Mouse (Mus musculus) heart, embryonic 14.5 days (tissue): ENCODE measurements around the gene Coq9. TPM values are rescaled to one million over a fixed set of nuclear protein-coding genes. Genes with fewer than 3 reads are reported as not detected.
"Not testable (repeated sequence)": the region's sequence is repeated elsewhere in the genome, so short reads cannot be mapped to it uniquely, and the experiment has no call there.

Experiments used
- ATAC-seq: fragments of 200-750 bp; cut with Nextera tagmentation; 2 replicates; pipeline ENCODE4 v1.8.0; 2017; ENCODE audit warnings: low read depth, moderate TSS enrichment; ENCODE audit not compliant: insufficient number of reproducible peaks, insufficient read depth, low FRiP score
- H3K27ac ChIP-seq, 2 experiments: fragments of 200-500 bp in 1 of 2; fragments of 300-500 bp in 1 of 2; sonication (generic) in 1 of 2; replicated peaks in 1 of 2; 2 replicates each; pipeline ENCODE4 v1.5.1; 2012 to 2014; ENCODE audit warnings: low read depth in 2 of 2, low read length in 2 of 2, control low read depth in 1 of 2, mild to moderate bottlenecking in 1 of 2, mixed read lengths in 1 of 2; ENCODE audit not compliant: control insufficient read depth in 1 of 2, insufficient read depth in 1 of 2
- H3K27me3 ChIP-seq: fragments of 300-500 bp; sonication (generic); 2 replicates; pipeline ENCODE4 v1.6.1; 2014; ENCODE audit warnings: mild to moderate bottlenecking, low read length, control low read depth; ENCODE audit not compliant: control insufficient read depth, insufficient read depth
- H3K36me3 ChIP-seq: fragments of 300-500 bp; sonication (generic); 2 replicates; pipeline ENCODE4 v1.6.1; 2014; ENCODE audit warnings: mild to moderate bottlenecking, control low read depth, low read length, mixed read lengths; ENCODE audit not compliant: control insufficient read depth, insufficient read depth
- H3K4me1 ChIP-seq, 2 experiments: fragments of 200-500 bp in 1 of 2; fragments of 300-500 bp in 1 of 2; sonication (generic) in 1 of 2; 2 replicates each; pipeline ENCODE4 v1.6.1; 2012 to 2014; ENCODE audit warnings: low read length in 2 of 2, control low read depth in 1 of 2, mixed read lengths in 1 of 2; ENCODE audit not compliant: control insufficient read depth in 2 of 2, insufficient read depth in 2 of 2
- H3K4me2 ChIP-seq: fragments of 300-500 bp; sonication (generic); 2 replicates; pipeline ENCODE4 v1.6.1; 2014; ENCODE audit warnings: mild to moderate bottlenecking, low read length
- H3K4me3 ChIP-seq, 2 experiments: fragments of 200-500 bp in 1 of 2; fragments of 300-500 bp in 1 of 2; sonication (generic) in 1 of 2; 2 replicates each; pipeline ENCODE4 v1.5.1; 2012 to 2014; ENCODE audit warnings: low read length in 2 of 2, mild to moderate bottlenecking in 2 of 2, control low read depth in 1 of 2, low read depth in 1 of 2, moderate library complexity in 1 of 2; ENCODE audit not compliant: control insufficient read depth in 1 of 2, insufficient read depth in 1 of 2
- H3K9ac ChIP-seq: fragments of 300-500 bp; sonication (generic); 2 replicates; pipeline ENCODE4 v1.6.1; 2014; ENCODE audit warnings: mild to moderate bottlenecking, low read length
- H3K9me3 ChIP-seq: fragments of 300-500 bp; sonication (generic); 2 replicates; pipeline ENCODE4 v1.6.1; 2016; ENCODE audit warnings: low read length, control low read depth; ENCODE audit not compliant: control insufficient read depth
- WGBS: fragments of 180-500 bp; shearing (Covaris S2); extraction: QIAGEN DNeasy Blood & Tissue Kit; methylation state at CpG from one replicate; pipeline ENCODE4 v1.1.7; 2014; 5-methylcytosine and 5-hydroxymethylcytosine counted together
- polyA plus RNA-seq: library from polyadenylated mRNA; unstranded; fragments of >200 nt; fragmentation: Nextera tagmentation; extraction: Ambion mirVana; gene quantifications from 2 replicates; pipeline ENCODE4 v1.2.1, GENCODE M21; 2014

Gene Coq9
- polyA plus RNA-seq, 1 experiment from 2014 or later = 181 TPM

DNA sequence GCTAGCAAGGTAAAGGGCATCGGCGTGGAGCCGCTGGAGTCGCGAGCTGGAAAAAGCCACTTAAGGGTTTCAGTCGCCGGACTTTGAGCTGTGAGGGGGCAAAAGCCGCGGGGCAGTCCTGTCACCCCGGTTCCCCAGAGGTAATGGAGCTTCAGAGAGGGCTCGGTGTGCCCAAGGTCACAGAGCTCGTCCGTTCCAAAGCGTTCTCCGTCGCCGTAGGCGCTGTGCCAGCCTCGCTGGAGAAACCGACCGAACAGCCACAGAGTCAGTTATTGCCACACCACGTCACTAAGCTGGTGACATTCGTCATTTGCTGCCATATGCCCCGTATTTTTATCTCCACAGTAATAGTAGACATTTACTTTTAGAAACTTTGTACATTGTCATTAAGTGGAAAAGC, 479 bp downstream of the Coq9 start:
- Histone ChIP-seq H3K4me2 (peak overlapping the region; percentile 91), H3K9ac (peak overlapping the region; percentile 99), H3K9me3 (no peaks in the 10 kb centered on the region), H3K36me3 (peaks cover 14% of the 10 kb centered on the region), H3K27ac (peak overlapping the region; percentile 95 to 99), H3K27me3 (no peaks in the 10 kb centered on the region), H3K4me1 (peaks cover 5 to 11% of the 10 kb centered on the region in 2 experiments), H3K4me3 (peak overlapping the region; percentile 90 to 98)
- under 1% methylated on average over 24 of the region's 24 CpGs for WGBS
- ATAC-seq = peak; percentile 58

DNA sequence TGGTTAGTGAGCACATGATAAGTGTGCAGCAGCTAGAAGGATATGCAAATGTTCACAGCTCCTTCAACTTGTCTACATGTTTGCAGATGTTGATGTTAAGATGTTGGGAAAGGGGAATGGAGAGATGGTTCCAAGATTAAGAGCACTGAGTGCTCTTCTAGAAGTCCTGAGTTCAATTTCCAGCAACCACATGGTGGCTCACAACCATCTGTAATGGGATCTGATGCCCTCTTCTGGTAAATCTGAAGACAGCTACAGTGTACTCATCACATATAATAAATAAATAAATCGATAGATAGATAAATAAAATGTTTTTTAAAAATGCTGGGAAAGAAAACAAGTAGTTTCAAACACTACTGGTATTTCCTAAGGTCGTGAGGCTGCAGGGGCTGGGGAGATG, 3.1 kb downstream of the Coq9 start:
- Histone ChIP-seq H3K4me3 (no peak overlapping the region), H3K36me3 (peaks cover 40% of the 10 kb centered on the region), H3K27ac (no peak overlapping the region), H3K9me3 (no peaks in the 10 kb centered on the region), H3K4me2 (no peak overlapping the region), H3K4me1 (peaks cover 5 to 11% of the 10 kb centered on the region in 2 experiments), H3K9ac (no peak overlapping the region), H3K27me3 (no peaks in the 10 kb centered on the region)
- WGBS = 49% methylated on average over 2 of the region's 2 CpGs
- no peak for ATAC-seq

DNA sequence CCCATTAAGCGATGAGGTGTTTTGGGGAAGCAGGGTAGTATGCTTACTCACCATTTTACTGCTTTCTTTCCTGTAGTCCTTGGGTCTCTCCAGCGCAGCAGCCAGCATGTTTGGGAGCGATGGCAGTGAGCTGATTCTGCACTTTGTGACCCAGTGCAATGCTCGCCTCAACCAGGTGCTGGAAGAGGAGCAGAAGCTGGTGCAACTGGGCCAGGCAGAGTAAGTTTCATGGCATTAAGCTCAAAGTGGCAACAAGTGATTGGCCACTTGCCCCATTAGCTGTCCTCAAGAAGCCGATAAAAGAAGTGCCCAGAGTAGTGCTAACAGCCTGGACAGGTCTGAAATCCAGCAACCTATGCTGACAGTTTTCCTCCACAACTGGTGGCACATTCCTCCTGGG, 11.9 kb downstream of the Coq9 start:
- Histone ChIP-seq H3K27ac (no peak overlapping the region), H3K4me3 (no peak overlapping the region), H3K9ac (no peak overlapping the region), H3K9me3 (no peaks in the 10 kb centered on the region), H3K27me3 (no peaks in the 10 kb centered on the region), H3K4me2 (no peak overlapping the region), H3K4me1 (no peaks in the 10 kb centered on the region), H3K36me3 (peaks cover 100% of the 10 kb centered on the region)
- WGBS = 89% methylated on average over 5 of the region's 5 CpGs
- ATAC-seq = no peak

DNA sequence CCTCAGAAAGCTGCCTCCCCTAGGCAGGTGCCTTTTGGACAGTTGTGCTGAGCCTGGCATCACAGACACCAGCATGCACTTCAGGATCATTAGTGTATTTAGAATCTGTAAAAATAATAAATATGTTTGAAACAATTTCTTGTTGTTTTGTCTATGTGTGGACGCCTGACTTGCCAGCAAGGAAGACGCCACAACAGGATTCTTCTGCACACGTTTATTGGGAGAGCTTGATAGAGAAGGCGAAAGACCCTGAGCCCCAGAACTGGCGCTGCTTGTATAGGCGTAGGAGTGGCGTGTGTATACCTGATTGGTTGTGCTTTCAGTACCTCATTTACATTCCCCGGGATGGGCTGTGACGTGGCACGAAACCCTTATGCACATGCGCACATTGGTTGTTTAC, 16.6 kb downstream of the Coq9 start:
- peaks cover 75% of the 10 kb centered on the region for H3K36me3 ChIP-seq
- not testable (repeated sequence) for H3K4me3 ChIP-seq
- WGBS = 89% methylated on average over 11 of the region's 11 CpGs

DNA sequence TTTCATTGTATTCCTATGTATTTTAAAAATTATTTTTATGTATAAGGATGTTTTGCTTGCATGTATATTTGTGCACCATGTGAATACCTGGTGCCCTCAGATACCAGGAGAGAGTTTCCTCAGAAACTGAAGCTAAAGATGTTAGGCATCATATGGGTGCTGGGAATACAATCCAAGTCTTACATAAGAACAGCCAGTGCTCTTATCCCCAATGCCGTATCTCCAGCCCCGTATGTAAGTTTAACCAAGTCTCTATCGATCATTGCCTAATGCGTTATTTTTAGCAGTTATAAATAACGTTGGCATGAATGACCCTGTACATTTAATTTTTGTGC, 18.9 kb downstream of the Coq9 start:
- H3K9me3 ChIP-seq = no peaks in the 10 kb centered on the region
- peak overlapping the region; percentile 98 for H3K9ac ChIP-seq
- peaks cover 0 to 9% of the 10 kb centered on the region in 2 experiments; a peak in 1 of 4 replicates for H3K4me1 ChIP-seq
- ATAC-seq = no peak
- peak overlapping the region in 1 of 2 experiments; percentile 99; a peak in 2 of 4 replicates for H3K4me3 ChIP-seq
- H3K4me2 ChIP-seq = peak overlapping the region; percentile 92
- 29% methylated on average over 5 of the region's 5 CpGs for WGBS
- no peak overlapping the region for H3K27ac ChIP-seq
- H3K36me3 ChIP-seq = peaks cover 73% of the 10 kb centered on the region
- no peaks in the 10 kb centered on the region for H3K27me3 ChIP-seq

More for the DNA sequence above, 16.6 kb downstream of the Coq9 start:
- not testable (repeated sequence) for H3K9ac ChIP-seq, H3K27me3 ChIP-seq, H3K4me1 ChIP-seq, H3K9me3 ChIP-seq, H3K4me2 ChIP-seq, H3K27ac ChIP-seq, ATAC-seq

DNA sequence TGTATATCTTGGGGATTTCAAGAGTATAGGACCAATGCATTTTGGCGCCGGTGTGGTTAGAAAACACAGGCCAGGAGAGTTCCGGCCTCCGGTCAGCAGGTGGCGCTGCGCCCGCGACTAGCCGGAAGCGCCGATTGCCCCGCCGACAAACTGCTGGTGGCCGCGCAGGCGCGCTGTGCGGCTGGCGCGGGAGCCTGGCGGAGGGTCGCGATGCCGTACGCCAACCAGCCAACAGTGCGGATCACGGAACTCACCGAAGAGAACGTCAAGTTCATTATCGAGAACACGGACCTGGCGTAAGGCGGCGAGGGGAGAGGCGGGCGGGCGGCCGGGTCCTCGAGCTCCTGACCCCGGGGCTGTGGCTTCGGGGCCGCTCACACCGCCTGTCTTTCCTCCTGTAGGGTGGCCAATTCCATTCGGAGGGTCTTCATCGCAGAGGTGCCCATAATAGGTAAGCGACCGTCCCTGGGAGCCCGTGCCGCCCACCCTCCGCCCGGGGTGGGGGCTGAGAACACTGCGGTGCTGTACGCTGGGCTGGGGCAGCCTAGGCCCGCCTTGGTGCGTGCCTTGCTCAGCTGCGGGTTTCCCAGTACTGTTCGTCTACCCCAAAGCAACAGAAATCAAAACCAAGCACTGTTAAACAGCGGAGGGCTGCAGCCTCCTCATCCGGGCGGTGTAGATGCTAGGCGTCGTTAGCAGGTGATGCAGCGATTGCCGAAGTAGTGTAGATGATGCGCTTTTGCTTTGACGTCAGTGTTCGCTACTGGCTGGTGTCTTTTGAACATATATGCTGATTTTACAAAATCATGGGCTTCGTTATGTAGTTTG, 19.4 kb downstream of the Coq9 start, which contains the start of gene Polr2c:
Gene Polr2c (plus strand): TSS at position 105 of the 828 bp plus-strand sequence.
- no peaks in the 10 kb centered on the region for H3K9me3 ChIP-seq
- H3K4me3 ChIP-seq = peak within 1 kb of the TSS; percentile 88 to 99
- peak within 1 kb of the TSS; percentile 42 to 66 for H3K27ac ChIP-seq
- peaks cover 73% of the 10 kb centered on the region for H3K36me3 ChIP-seq
- peak within 1 kb of the TSS; percentile 92 for H3K4me2 ChIP-seq
- peak within 1 kb of the TSS; percentile 98 for H3K9ac ChIP-seq
- under 1% methylated on average over 68 of the region's 68 CpGs for WGBS
- H3K4me1 ChIP-seq = peaks cover 0 to 9% of the 10 kb centered on the region in 2 experiments; a peak in 1 of 4 replicates
- H3K27me3 ChIP-seq = no peaks in the 10 kb centered on the region
- ATAC-seq = peak; percentile 52

DNA sequence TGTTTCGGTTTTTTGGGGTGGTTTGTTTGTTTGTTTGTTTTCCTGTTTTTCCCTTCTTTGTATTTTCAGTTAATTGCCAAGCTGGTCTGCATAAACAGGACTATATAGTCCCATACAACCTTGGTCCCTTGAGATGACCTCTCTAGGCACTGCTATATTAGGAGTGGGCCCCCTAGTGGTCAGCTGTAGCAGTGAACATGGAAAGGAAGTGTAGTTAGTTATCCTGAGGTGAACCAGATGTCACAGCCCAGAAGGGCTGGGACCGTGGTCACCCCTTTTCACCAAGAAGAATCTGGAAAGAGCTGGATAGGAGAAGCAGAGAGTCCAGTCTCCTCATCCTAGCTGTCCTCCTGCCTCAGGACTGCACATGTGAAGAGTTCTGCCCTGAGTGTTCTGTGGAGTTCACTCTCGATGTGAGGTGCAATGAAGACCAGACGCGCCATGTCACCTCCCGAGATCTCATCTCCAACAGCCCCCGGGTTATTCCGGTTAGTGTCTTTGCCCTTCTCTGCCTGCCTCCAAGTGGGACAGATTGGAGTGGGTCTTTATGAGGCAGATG, 23.3 kb downstream of the Coq9 start:
- Histone ChIP-seq H3K9ac (no peak overlapping the region), H3K27me3 (no peaks in the 10 kb centered on the region), H3K4me1 (peaks cover 0 to 9% of the 10 kb centered on the region in 2 experiments; a peak in 1 of 4 replicates), H3K27ac (no peak overlapping the region), H3K9me3 (no peaks in the 10 kb centered on the region), H3K36me3 (peaks cover 76% of the 10 kb centered on the region), H3K4me2 (no peak overlapping the region), H3K4me3 (no peak overlapping the region)
- ATAC-seq = no peak
- WGBS = 65% methylated on average over 8 of the region's 8 CpGs
